Mouse (Mus musculus): ENCODE results near the gene Dnajc14. TPM values are rescaled to one million over a fixed set of nuclear protein-coding genes. Genes with fewer than 3 reads are reported as not detected.
A peak's percentile ranks its signal among the peaks of the same experiment; 100 is the strongest.

Gene Dnajc14
- polyA plus RNA-seq (2015; fragmentation: Nextera tagmentation; extraction: Ambion mirVana) = 20.4 and 23.6 TPM in 2 replicates

GRCm38 (mm10) chr10:128803771-128804270 lies at the start of gene Dnajc14:
Gene Dnajc14, plus strand, starts transcription at chr10:128804062.
- 4% methylated on average over 14 of the region's 14 CpGs for WGBS (ENCODE audit: insufficient replicate concordance)
- Histone ChIP-seq H3K9ac (peak within 1 kb of the TSS; percentile 87), H3K36me3 (peaks cover 16% of the 10 kb centered on the region), H3K4me3 (replicated peaks) (peak within 1 kb of the TSS; percentile 82), H3K4me2 (peak within 1 kb of the TSS; percentile 95), H3K27me3 (peaks cover 7% of the 10 kb centered on the region), H3K4me1 (replicated peaks) (peaks cover 51% of the 10 kb centered on the region), H3K9me3 (replicated peaks) (no peaks in the 10 kb centered on the region), H3K27ac (peak within 1 kb of the TSS; percentile 90)
- ATAC-seq (ENCODE audit: low read depth) (no peak), DNase-seq (no peak)

DNA sequence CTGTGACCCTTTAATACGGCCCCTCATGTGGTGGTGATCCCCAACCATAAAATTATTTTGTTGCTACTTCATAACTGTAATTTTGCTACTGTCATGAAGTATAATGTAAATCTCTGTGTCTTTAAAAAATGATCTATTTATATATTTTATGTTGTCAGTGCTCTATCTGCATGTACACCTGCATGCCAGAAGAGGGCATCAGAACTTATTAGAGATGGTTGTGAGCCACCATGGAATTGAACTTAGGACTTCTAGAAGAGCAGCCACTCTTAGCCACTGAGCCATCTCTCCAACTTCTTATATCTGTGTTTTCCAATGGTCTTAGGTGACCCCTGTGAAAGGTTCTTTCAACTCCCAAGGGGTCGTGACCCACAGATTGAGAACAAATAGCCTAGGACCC lies 31.0 kb upstream of the Dnajc14 start:
- ATAC-seq (ENCODE audit: low read depth) (no peak), DNase-seq (no peak)
- WGBS (ENCODE audit: insufficient replicate concordance) = 45% methylated on average over 2 of the region's 2 CpGs

GRCm38 (mm10) chr10:128773685-128774084 lies 30.2 kb upstream of the Dnajc14 start:
- 22% methylated on average over 5 of the region's 5 CpGs for WGBS (ENCODE audit: insufficient replicate concordance)
- H3K4me2 ChIP-seq = no peak overlapping the region
- H3K9ac ChIP-seq = no peak overlapping the region
- H3K4me3 ChIP-seq (replicated peaks) = no peak overlapping the region
- no peaks in the 10 kb centered on the region for H3K36me3 ChIP-seq
- no peaks in the 10 kb centered on the region for H3K27me3 ChIP-seq
- DNase-seq (no peak), ATAC-seq (ENCODE audit: low read depth) (no peak)
- H3K27ac ChIP-seq = no peak overlapping the region
- peaks cover 7% of the 10 kb centered on the region for H3K4me1 ChIP-seq (replicated peaks)
- H3K9me3 ChIP-seq (replicated peaks) = no peaks in the 10 kb centered on the region

More for the DNA sequence above, 31.0 kb upstream of the Dnajc14 start:
- H3K9ac ChIP-seq = no peak overlapping the region
- no peak overlapping the region for H3K4me3 ChIP-seq (replicated peaks)
- no peak overlapping the region for H3K4me2 ChIP-seq
- no peaks in the 10 kb centered on the region for H3K27me3 ChIP-seq
- no peaks in the 10 kb centered on the region for H3K9me3 ChIP-seq (replicated peaks)
- H3K36me3 ChIP-seq = no peaks in the 10 kb centered on the region
- H3K27ac ChIP-seq = no peak overlapping the region
- H3K4me1 ChIP-seq (replicated peaks) = peaks cover 7% of the 10 kb centered on the region

DNA sequence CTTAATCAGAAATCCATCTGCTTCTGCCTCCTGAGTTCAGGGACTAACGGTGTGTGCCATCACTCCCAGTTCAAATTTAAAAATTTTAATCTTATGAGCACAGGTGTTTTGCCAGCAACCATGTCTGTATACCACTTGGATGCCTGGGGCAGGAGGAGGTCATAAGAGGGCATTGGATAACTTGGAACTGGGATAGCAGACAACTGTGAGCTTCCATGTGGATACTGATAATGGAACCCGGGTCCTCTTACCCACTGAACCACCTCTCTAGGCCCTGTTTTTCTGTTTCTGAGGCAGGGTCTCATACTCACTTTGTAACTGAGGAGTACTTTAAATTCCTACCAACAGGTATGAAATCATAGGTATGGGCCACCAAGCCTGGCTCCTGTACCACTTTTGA lies 25.4 kb upstream of the Dnajc14 start:
- Histone ChIP-seq H3K4me1 (replicated peaks) (peaks cover 12% of the 10 kb centered on the region), H3K9ac (no peak overlapping the region), H3K9me3 (replicated peaks) (0 out of 2 replicates have a peak, but pooled peaks cover 4% of the 10 kb centered on the region), H3K4me3 (replicated peaks) (no peak overlapping the region), H3K27ac (peak overlapping the region; percentile 64; the same call in 1 of the 2 replicates), H3K36me3 (no peaks in the 10 kb centered on the region), H3K4me2 (no peak overlapping the region), H3K27me3 (no peaks in the 10 kb centered on the region)
- 71% methylated on average over 2 of the region's 2 CpGs for WGBS (ENCODE audit: insufficient replicate concordance)
- ATAC-seq (ENCODE audit: low read depth) = no peak
- DNase-seq = no peak

DNA sequence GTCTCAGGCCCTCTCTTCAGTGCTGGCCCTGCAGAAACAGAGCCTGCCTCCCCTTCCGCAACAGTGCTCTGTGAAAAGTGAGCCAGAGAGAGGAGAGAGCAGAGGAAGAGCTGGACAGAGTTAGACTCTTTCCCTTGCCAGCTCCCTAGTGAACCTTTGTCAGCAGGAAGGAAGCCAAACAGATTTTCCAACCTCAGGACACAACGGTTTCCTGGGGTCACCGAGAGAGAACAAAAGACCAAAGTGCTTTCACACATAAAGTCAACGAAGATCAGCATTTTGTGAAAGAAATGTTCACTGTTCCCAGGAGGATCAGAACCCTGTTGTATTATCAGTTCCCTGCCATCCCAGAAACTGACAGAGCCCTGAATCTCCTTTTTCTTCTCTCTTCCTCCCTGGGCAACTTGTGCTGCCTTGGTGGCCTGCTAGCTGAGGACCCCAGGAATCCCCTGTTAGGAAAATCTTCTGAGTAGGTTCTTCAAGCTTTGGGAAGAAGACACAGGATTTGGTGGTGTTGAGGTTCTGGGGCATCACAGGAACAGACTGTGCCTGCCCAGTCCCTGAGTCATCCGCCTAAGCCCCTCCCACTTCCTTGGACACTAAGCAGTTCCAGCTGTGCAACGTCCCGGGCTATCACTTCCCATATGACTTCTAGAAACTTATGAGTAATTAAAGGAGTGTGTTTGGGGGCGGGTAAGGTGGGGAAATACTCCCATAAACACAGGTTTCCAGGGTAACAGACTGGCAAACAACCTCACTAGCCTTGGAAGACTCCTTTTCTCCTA lies 24.7 kb upstream of the Dnajc14 start:
- no peak overlapping the region; the same call in 1 of the 2 replicates for H3K4me2 ChIP-seq
- H3K4me1 ChIP-seq (replicated peaks) = peaks cover 9% of the 10 kb centered on the region
- H3K9me3 ChIP-seq (replicated peaks) = peaks cover 10% of the 10 kb centered on the region; the same call in 1 of the 2 replicates
- H3K9ac ChIP-seq = no peak overlapping the region
- no peaks in the 10 kb centered on the region for H3K36me3 ChIP-seq
- DNase-seq (no peak), ATAC-seq (ENCODE audit: low read depth) (peak; percentile 60)
- no peak overlapping the region for H3K4me3 ChIP-seq (replicated peaks)
- WGBS (ENCODE audit: insufficient replicate concordance) = 21% methylated on average over 8 of the region's 8 CpGs
- H3K27me3 ChIP-seq = no peaks in the 10 kb centered on the region
- H3K27ac ChIP-seq = peak overlapping the region; percentile 64

GRCm38 (mm10) chr10:128780200-128780599 lies 23.7 kb upstream of the Dnajc14 start:
- no peak overlapping the region for H3K4me2 ChIP-seq
- H3K27ac ChIP-seq = no peak overlapping the region; the same call in 1 of the 2 replicates

DNA sequence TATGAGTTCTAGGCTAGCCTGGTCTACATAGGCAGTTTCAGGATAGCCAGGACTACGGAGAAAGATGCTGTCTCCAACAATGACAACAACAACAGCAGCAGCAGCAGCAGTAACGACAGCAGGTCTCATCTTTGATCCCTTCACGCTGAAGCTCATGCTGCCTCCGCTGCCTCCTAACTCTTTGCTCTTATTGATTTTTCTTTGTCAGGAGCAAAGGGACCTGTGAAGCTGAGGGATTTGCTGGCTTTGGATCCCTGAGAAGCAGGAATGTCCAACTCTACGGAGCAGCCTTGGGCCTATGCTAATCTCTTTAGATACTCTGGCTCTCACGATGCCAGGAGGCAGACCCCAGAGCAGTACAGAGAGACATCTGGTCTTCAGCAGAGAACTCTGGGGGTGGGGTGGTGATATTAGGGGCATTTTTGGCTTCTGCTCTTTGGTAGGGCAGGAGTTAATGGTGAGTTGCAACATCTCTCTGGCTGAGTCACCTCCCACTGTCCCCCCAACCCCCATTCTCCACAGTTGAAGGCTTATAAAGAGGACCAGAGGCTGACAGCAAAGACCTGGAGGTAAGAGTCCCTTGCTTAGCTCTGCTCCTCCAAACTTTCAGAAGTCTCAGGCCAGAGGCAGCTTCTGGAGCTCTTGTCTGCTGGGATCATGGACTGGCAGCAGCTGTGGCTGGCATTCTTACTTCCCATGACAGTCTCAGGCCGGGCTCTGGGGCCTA lies 13.3 kb upstream of the Dnajc14 start, which contains the start of gene Mmp19:
Mmp19 (plus strand) TSS at position 513 of the 727 bp plus-strand sequence.
- ATAC-seq (ENCODE audit: low read depth) (peak; percentile 63), DNase-seq (no peak)
- H3K27me3 ChIP-seq = no peaks in the 10 kb centered on the region
- H3K9me3 ChIP-seq (replicated peaks) = no peaks in the 10 kb centered on the region
- H3K9ac ChIP-seq = peak within 1 kb of the TSS; percentile 43; the same call in 1 of the 2 replicates
- H3K36me3 ChIP-seq = no peaks in the 10 kb centered on the region
- peak within 1 kb of the TSS; percentile 42 for H3K4me2 ChIP-seq
- 0 out of 2 replicates have a peak, but pooled peaks cover 5% of the 10 kb centered on the region for H3K4me1 ChIP-seq (replicated peaks)
- 56% methylated on average over 7 of the region's 7 CpGs for WGBS (ENCODE audit: insufficient replicate concordance)
- peak within 1 kb of the TSS; percentile 41 for H3K4me3 ChIP-seq (replicated peaks)
- peak within 1 kb of the TSS; percentile 62 for H3K27ac ChIP-seq

More at GRCm38 (mm10) chr10:128780200-128780599, 23.7 kb upstream of the Dnajc14 start:
- H3K4me3 ChIP-seq (replicated peaks) = no peak overlapping the region
- WGBS (ENCODE audit: insufficient replicate concordance) = 23% methylated on average over 1 of the region's 1 CpGs
- no peak overlapping the region for H3K9ac ChIP-seq
- H3K4me1 ChIP-seq (replicated peaks) = peaks cover 9% of the 10 kb centered on the region
- H3K36me3 ChIP-seq = no peaks in the 10 kb centered on the region
- DNase-seq = no peak
- H3K9me3 ChIP-seq (replicated peaks) = peaks cover 11% of the 10 kb centered on the region; the same call in 1 of the 2 replicates
- no peak for ATAC-seq (ENCODE audit: low read depth)
- no peaks in the 10 kb centered on the region for H3K27me3 ChIP-seq

- no peak overlapping the region for H3K27ac ChIP-seq
- no peak overlapping the region for H3K4me2 ChIP-seq
- no peak for ATAC-seq (ENCODE audit: low read depth)
- H3K27me3 ChIP-seq = no peaks in the 10 kb centered on the region
- no peak overlapping the region for H3K4me3 ChIP-seq (replicated peaks)
- 0 out of 2 replicates have a peak, but pooled peaks cover 5% of the 10 kb centered on the region for H3K4me1 ChIP-seq (replicated peaks)
- no peaks in the 10 kb centered on the region for H3K9me3 ChIP-seq (replicated peaks)
- no peak overlapping the region for H3K9ac ChIP-seq
- no peak for DNase-seq
- no peaks in the 10 kb centered on the region for H3K36me3 ChIP-seq
These were observed 11.8 kb upstream of the Dnajc14 start for GRCm38 (mm10) chr10:128792041-128792440.

GRCm38 (mm10) chr10:128793258-128793657 lies 10.6 kb upstream of the Dnajc14 start:
- DNase-seq = no peak
- Histone ChIP-seq H3K4me2 (no peak overlapping the region), H3K9ac (no peak overlapping the region), H3K27me3 (no peaks in the 10 kb centered on the region), H3K4me1 (replicated peaks) (0 out of 2 replicates have a peak, but pooled peaks cover 5% of the 10 kb centered on the region), H3K9me3 (replicated peaks) (no peaks in the 10 kb centered on the region), H3K36me3 (peaks cover 5% of the 10 kb centered on the region; the same call in 1 of the 2 replicates), H3K27ac (no peak overlapping the region), H3K4me3 (replicated peaks) (no peak overlapping the region)
- no peak for ATAC-seq (ENCODE audit: low read depth)
- 75% methylated on average over 1 of the region's 1 CpGs for WGBS (ENCODE audit: insufficient replicate concordance)

- no peak overlapping the region for H3K27ac ChIP-seq
- no peak overlapping the region for H3K4me2 ChIP-seq
These were observed 9.5 kb upstream of the Dnajc14 start for GRCm38 (mm10) chr10:128794391-128794790.

DNA sequence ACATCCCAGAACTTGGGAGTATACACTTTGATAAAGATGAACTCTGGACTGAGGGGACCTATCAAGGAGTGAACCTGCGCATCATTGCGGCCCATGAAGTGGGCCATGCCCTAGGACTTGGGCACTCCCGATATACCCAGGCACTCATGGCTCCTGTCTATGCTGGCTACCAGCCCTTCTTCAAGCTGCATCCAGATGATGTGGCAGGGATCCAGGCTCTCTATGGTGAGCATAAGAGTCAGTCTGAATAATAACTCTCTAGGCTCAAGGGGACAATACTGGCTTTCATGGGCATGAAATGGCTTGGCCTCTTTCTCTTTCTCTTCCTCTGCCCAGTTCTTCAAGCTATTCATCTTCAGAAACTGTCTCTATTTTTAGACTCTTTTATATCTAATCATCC lies 8.3 kb upstream of the Dnajc14 start:
- H3K36me3 ChIP-seq = peaks cover 9% of the 10 kb centered on the region; the same call in 1 of the 2 replicates
- H3K9ac ChIP-seq = no peak overlapping the region
- H3K4me3 ChIP-seq (replicated peaks) = no peak overlapping the region
- H3K4me2 ChIP-seq = no peak overlapping the region
- H3K4me1 ChIP-seq (replicated peaks) = 0 out of 2 replicates have a peak, but pooled peaks cover 5% of the 10 kb centered on the region
- no peak overlapping the region for H3K27ac ChIP-seq
- 91% methylated on average over 3 of the region's 3 CpGs for WGBS (ENCODE audit: insufficient replicate concordance)
- no peaks in the 10 kb centered on the region for H3K9me3 ChIP-seq (replicated peaks)
- DNase-seq (no peak), ATAC-seq (ENCODE audit: low read depth) (no peak)
- H3K27me3 ChIP-seq = no peaks in the 10 kb centered on the region

More at GRCm38 (mm10) chr10:128794391-128794790, 9.5 kb upstream of the Dnajc14 start:
- Histone ChIP-seq H3K4me3 (replicated peaks) (no peak overlapping the region), H3K9ac (no peak overlapping the region), H3K27me3 (no peaks in the 10 kb centered on the region), H3K9me3 (replicated peaks) (no peaks in the 10 kb centered on the region), H3K36me3 (peaks cover 9% of the 10 kb centered on the region; the same call in 1 of the 2 replicates), H3K4me1 (replicated peaks) (0 out of 2 replicates have a peak, but pooled peaks cover 5% of the 10 kb centered on the region)
- ATAC-seq (ENCODE audit: low read depth) (no peak), DNase-seq (no peak)
- WGBS (ENCODE audit: insufficient replicate concordance) = 57% methylated on average over 5 of the region's 5 CpGs
